Mouse (Mus musculus) layer of hippocampus, adult 11-12 months (tissue): ENCODE measurements around the gene Duxbl1.
"Not testable (repeated sequence)": the region's sequence is repeated elsewhere in the genome, so short reads cannot be mapped to it uniquely, and the experiment has no call there.

ENCODE experiments used
- DNase-seq: peaks from one replicate; pipeline ENCODE4 v3.0.0; 2022; ENCODE audit warnings: low spot score

Duxbl1 gene

GRCm38 (mm10) chr14:25978371-25979241 lies at the start of gene Duxbl1:
TSS of gene Duxbl1 (plus strand) at chr14:25978577.
- not testable (repeated sequence) for DNase-seq

- DNase-seq = not testable (repeated sequence)
Measured at GRCm38 (mm10) chr14:25936867-25937630, 41.3 kb upstream of the Duxbl1 start.

- DNase-seq = not testable (repeated sequence)
Measured at GRCm38 (mm10) chr14:25938004-25938403, 40.4 kb upstream of the Duxbl1 start, which contains the start of gene Cphx1. TSS of gene Cphx1 (plus strand) at chr14:25938304.

- not testable (repeated sequence) for DNase-seq
Measured at GRCm38 (mm10) chr14:25957861-25958260, 20.5 kb upstream of the Duxbl1 start.

- not testable (repeated sequence) for DNase-seq
Measured at GRCm38 (mm10) chr14:25979242-25979941, 1.0 kb downstream of the Duxbl1 start.

- DNase-seq = not testable (repeated sequence)
Measured at GRCm38 (mm10) chr14:25981880-25982279, 3.5 kb downstream of the Duxbl1 start.

GRCm38 (mm10) chr14:26007462-26007861 lies 29.1 kb downstream of the Duxbl1 start:
- not testable (repeated sequence) for DNase-seq

- not testable (repeated sequence) for DNase-seq
Measured at GRCm38 (mm10) chr14:26016414-26016813, 38.0 kb downstream of the Duxbl1 start.

GRCm38 (mm10) chr14:26021555-26021954 lies 43.2 kb downstream of the Duxbl1 start:
- DNase-seq = not testable (repeated sequence)

GRCm38 (mm10) chr14:26022831-26023230 lies 44.5 kb downstream of the Duxbl1 start:
- DNase-seq = not testable (repeated sequence)

GRCm38 (mm10) chr14:26025653-26026052 lies 47.3 kb downstream of the Duxbl1 start:
- DNase-seq = not testable (repeated sequence)

GRCm38 (mm10) chr14:26034364-26034763 lies 56.0 kb downstream of the Duxbl1 start:
- DNase-seq = not testable (repeated sequence)

GRCm38 (mm10) chr14:26035439-26035838 lies 57.1 kb downstream of the Duxbl1 start:
- not testable (repeated sequence) for DNase-seq
